Mouse (Mus musculus): ENCODE data around the gene Aspg. TPM values are rescaled to one million over a fixed set of nuclear protein-coding genes. Genes with fewer than 3 reads are reported as not detected.

The Aspg gene
- polyA plus RNA-seq, 1 experiment = 16.8 TPM

- no peak for DNase-seq
- no peak overlapping the region for H3K4me3 ChIP-seq (replicated peaks; ENCODE audit: extremely low read depth, low read depth, low read length)
These were observed 38.1 kb downstream of the Aspg start for GRCm38 (mm10) chr12:112144377-112145115.

GRCm38 (mm10) chr12:112145211-112145874 lies 38.9 kb downstream of the Aspg start:
- under 1% methylated on average over 37 of the region's 37 CpGs for WGBS
- DNase-seq = peak; percentile 84
- Histone ChIP-seq H3K4me1 (ENCODE audit: control insufficient read depth, insufficient read depth, low read length) (peaks cover 9% of the 10 kb centered on the region), H3K4me3 (replicated peaks; ENCODE audit: extremely low read depth, low read depth, low read length) (peak overlapping the region; percentile 58)
- no peak for TF ChIP-seq POLR2A (IDR thresholded peaks at IDR 0.05; ENCODE audit: borderline replicate concordance, extremely low read depth, low read depth, low read length)
- peak; percentile 73 for TF ChIP-seq CTCF (IDR thresholded peaks at IDR 0.05; ENCODE audit: insufficient read depth, low read length)

More at GRCm38 (mm10) chr12:112144377-112145115, 38.1 kb downstream of the Aspg start:
- TF ChIP-seq CTCF (IDR thresholded peaks at IDR 0.05; ENCODE audit: insufficient read depth, low read length) = no peak
- TF ChIP-seq POLR2A (IDR thresholded peaks at IDR 0.05; ENCODE audit: borderline replicate concordance, extremely low read depth, low read depth, low read length) = no peak
- H3K4me1 ChIP-seq (ENCODE audit: control insufficient read depth, insufficient read depth, low read length) = peaks cover 3% of the 10 kb centered on the region
- 2% methylated on average over 46 of the region's 46 CpGs for WGBS

- H3K4me3 ChIP-seq (replicated peaks; ENCODE audit: extremely low read depth, low read depth, low read length) = peak within 1 kb of the TSS; percentile 82
- TF ChIP-seq CTCF (IDR thresholded peaks at IDR 0.05; ENCODE audit: insufficient read depth, low read length) = peak; percentile 42
- peak; percentile 74; the same call in 1 of the 2 replicates for TF ChIP-seq POLR2A (IDR thresholded peaks at IDR 0.05; ENCODE audit: borderline replicate concordance, extremely low read depth, low read depth, low read length)
- DNase-seq = peak; percentile 64
- H3K4me1 ChIP-seq (ENCODE audit: control insufficient read depth, insufficient read depth, low read length) = peaks cover 12% of the 10 kb centered on the region
- under 1% methylated on average over 68 of the region's 68 CpGs for WGBS
These were observed 39.6 kb downstream of the Aspg start, which contains the start of gene Kif26a for GRCm38 (mm10) chr12:112145875-112146651. Gene Kif26a, plus strand, starts transcription at chr12:112146208.

- DNase-seq = no peak
- Histone ChIP-seq H3K4me1 (ENCODE audit: control insufficient read depth, insufficient read depth, low read length) (peaks cover 18% of the 10 kb centered on the region), H3K4me3 (replicated peaks; ENCODE audit: extremely low read depth, low read depth, low read length) (peak overlapping the region; percentile 82)
- whole genome bisulfite sequencing = 35% methylated on average over 5 of the region's 5 CpGs
- no peak for TF ChIP-seq CTCF (IDR thresholded peaks at IDR 0.05; ENCODE audit: insufficient read depth, low read length)
- no peak for TF ChIP-seq POLR2A (IDR thresholded peaks at IDR 0.05; ENCODE audit: borderline replicate concordance, extremely low read depth, low read depth, low read length)
These were observed 40.9 kb downstream of the Aspg start for GRCm38 (mm10) chr12:112147365-112147764.

GRCm38 (mm10) chr12:112150011-112150410 lies 43.5 kb downstream of the Aspg start:
- no peak for DNase-seq
- Histone ChIP-seq H3K4me3 (replicated peaks; ENCODE audit: extremely low read depth, low read depth, low read length) (no peak overlapping the region), H3K4me1 (ENCODE audit: control insufficient read depth, insufficient read depth, low read length) (peaks cover 28% of the 10 kb centered on the region)
- TF ChIP-seq POLR2A (IDR thresholded peaks at IDR 0.05; ENCODE audit: borderline replicate concordance, extremely low read depth, low read depth, low read length) (no peak), CTCF (IDR thresholded peaks at IDR 0.05; ENCODE audit: insufficient read depth, low read length) (no peak)
- 45% methylated on average over 7 of the region's 7 CpGs for WGBS

GRCm38 (mm10) chr12:112151244-112151979 lies 44.9 kb downstream of the Aspg start:
- peaks cover 28% of the 10 kb centered on the region for H3K4me1 ChIP-seq (ENCODE audit: control insufficient read depth, insufficient read depth, low read length)
- 41% methylated on average over 12 of the region's 12 CpGs for WGBS
- no peak for TF ChIP-seq CTCF (IDR thresholded peaks at IDR 0.05; ENCODE audit: insufficient read depth, low read length)
- TF ChIP-seq POLR2A (IDR thresholded peaks at IDR 0.05; ENCODE audit: borderline replicate concordance, extremely low read depth, low read depth, low read length) = no peak
- H3K4me3 ChIP-seq (replicated peaks; ENCODE audit: extremely low read depth, low read depth, low read length) = no peak overlapping the region
- no peak for DNase-seq

GRCm38 (mm10) chr12:112151980-112152362 lies 45.5 kb downstream of the Aspg start:
- 51% methylated on average over 6 of the region's 6 CpGs for WGBS
- H3K4me1 ChIP-seq (ENCODE audit: control insufficient read depth, insufficient read depth, low read length) = peaks cover 28% of the 10 kb centered on the region
- no peak overlapping the region for H3K4me3 ChIP-seq (replicated peaks; ENCODE audit: extremely low read depth, low read depth, low read length)
- TF ChIP-seq CTCF (IDR thresholded peaks at IDR 0.05; ENCODE audit: insufficient read depth, low read length) (no peak), POLR2A (IDR thresholded peaks at IDR 0.05; ENCODE audit: borderline replicate concordance, extremely low read depth, low read depth, low read length) (no peak)
- no peak for DNase-seq

GRCm38 (mm10) chr12:112153597-112153996 lies 47.1 kb downstream of the Aspg start:
- WGBS = 45% methylated on average over 12 of the region's 12 CpGs
- no peak for DNase-seq
- H3K4me1 ChIP-seq (ENCODE audit: control insufficient read depth, insufficient read depth, low read length) = peaks cover 25% of the 10 kb centered on the region
- H3K4me3 ChIP-seq (replicated peaks; ENCODE audit: extremely low read depth, low read depth, low read length) = no peak overlapping the region
- TF ChIP-seq CTCF (IDR thresholded peaks at IDR 0.05; ENCODE audit: insufficient read depth, low read length) = no peak
- no peak for TF ChIP-seq POLR2A (IDR thresholded peaks at IDR 0.05; ENCODE audit: borderline replicate concordance, extremely low read depth, low read depth, low read length)

All from lung, adult 2 months (tissue).